9 mouse cellular contexts compared by ENCODE assay signal in genomic region chr11:75652942-75653684, GRCm38 (mm10). TPM values are rescaled to one million over a fixed set of nuclear protein-coding genes. Genes with fewer than 3 reads are reported as not detected.
DNase-seq lines count a peak whose midpoint lies in the region; ATAC-seq and TF ChIP-seq lines count a peak whose summit lies in the region.
"Had no signal": no experiment of that assay in that cellular context is flagged by ENCODE, and none has a peak within 500 bp of the region (broad histone marks: within the 10 kb centered on the region; RNA-seq: fewer than 3 reads in every experiment).

No protein-coding gene starts in this region.

- no peak for ATAC-seq in limb, embryonic 14.5 days (ENCODE audit: low FRiP score, low read depth)
- ATAC-seq in midbrain, postnatal 0 days (ENCODE audit: low FRiP score) = no peak

- 24% methylated on average over 14 of the region's 14 CpGs for WGBS in embryonic facial prominence, embryonic 10.5 days
- WGBS in hindbrain, embryonic 10.5 days = 26% methylated on average over 14 of the region's 14 CpGs
- 29% methylated on average over 14 of the region's 14 CpGs for WGBS in limb, embryonic 14.5 days
- WGBS in midbrain, postnatal 0 days = 36% methylated on average over 14 of the region's 14 CpGs

- peak overlapping the region; percentile 94 for H3K4me3 ChIP-seq in gastrocnemius, adult 2 months
- peak overlapping the region; percentile 73 for H3K4me3 ChIP-seq in embryonic facial prominence, embryonic 10.5 days
- peak overlapping the region; percentile 77 for H3K4me3 ChIP-seq in hindbrain, embryonic 10.5 days
- peak overlapping the region; percentile 48 for H3K4me3 ChIP-seq in limb, embryonic 14.5 days (replicated peaks; ENCODE audit: low read length)
- H3K4me3 ChIP-seq in midbrain, postnatal 0 days (ENCODE audit: low read depth, low read length) = no peak overlapping the region

- TF ChIP-seq POLR2A in limb, embryonic 14.5 days (IDR thresholded peaks at IDR 0.05; ENCODE audit: borderline replicate concordance, extremely low read depth, insufficient read depth, insufficient read length) = no peak

- H3K36me3 ChIP-seq in embryonic facial prominence, embryonic 10.5 days (replicated peaks) = 0 out of 2 replicates have a peak, but pooled peaks cover under 1% of the 10 kb centered on the region
- 0 out of 2 replicates have a peak, but pooled peaks cover 2% of the 10 kb centered on the region for H3K36me3 ChIP-seq in hindbrain, embryonic 10.5 days
- H3K36me3 ChIP-seq in limb, embryonic 14.5 days (ENCODE audit: control insufficient read depth, insufficient read depth, low read length) = 0 out of 2 replicates have a peak, but pooled peaks cover 9% of the 10 kb centered on the region
- H3K36me3 ChIP-seq in midbrain, postnatal 0 days (ENCODE audit: insufficient read depth, low read length) = 0 out of 2 replicates have a peak, but pooled peaks cover 3% of the 10 kb centered on the region

- no peaks in the 10 kb centered on the region for H3K9me3 ChIP-seq in embryonic facial prominence, embryonic 10.5 days
- H3K9me3 ChIP-seq in hindbrain, embryonic 10.5 days = no peaks in the 10 kb centered on the region
- H3K9me3 ChIP-seq in limb, embryonic 14.5 days (ENCODE audit: control insufficient read depth, low read length) = no peaks in the 10 kb centered on the region
- no peaks in the 10 kb centered on the region for H3K9me3 ChIP-seq in midbrain, postnatal 0 days (ENCODE audit: low read length)

- peak overlapping the region; percentile 94 for H3K4me2 ChIP-seq in limb, embryonic 14.5 days (replicated peaks; ENCODE audit: low read depth, low read length, severe bottlenecking)
- peak overlapping the region; percentile 94 for H3K4me2 ChIP-seq in midbrain, postnatal 0 days (ENCODE audit: low read depth, low read length, poor library complexity, severe bottlenecking)

- peak overlapping the region; percentile 98 for H3K27ac ChIP-seq in gastrocnemius, adult 2 months
- H3K27ac ChIP-seq in embryonic facial prominence, embryonic 10.5 days (replicated peaks) = peak overlapping the region; percentile 81; the same call in 1 of the 2 replicates
- H3K27ac ChIP-seq in hindbrain, embryonic 10.5 days = peak overlapping the region; percentile 45
- H3K27ac ChIP-seq in limb, embryonic 14.5 days (replicated peaks; ENCODE audit: low read depth, low read length) = no peak overlapping the region
- no peak overlapping the region for H3K27ac ChIP-seq in midbrain, postnatal 0 days (ENCODE audit: low read depth, low read length)

- peaks cover 73% of the 10 kb centered on the region for H3K4me1 ChIP-seq in embryonic facial prominence, embryonic 10.5 days
- H3K4me1 ChIP-seq in hindbrain, embryonic 10.5 days (replicated peaks) = peaks cover 76% of the 10 kb centered on the region
- H3K4me1 ChIP-seq in limb, embryonic 14.5 days (ENCODE audit: control insufficient read depth, insufficient read depth, low read length) = peaks cover 30% of the 10 kb centered on the region
- peaks cover 19% of the 10 kb centered on the region for H3K4me1 ChIP-seq in midbrain, postnatal 0 days (ENCODE audit: insufficient read depth, low read length)

- peaks cover 54% of the 10 kb centered on the region for H3K27me3 ChIP-seq in embryonic facial prominence, embryonic 10.5 days (replicated peaks; ENCODE audit: low read depth, poor library complexity, severe bottlenecking)
- peaks cover 53% of the 10 kb centered on the region for H3K27me3 ChIP-seq in hindbrain, embryonic 10.5 days (ENCODE audit: insufficient read depth, poor library complexity, severe bottlenecking)
- 0 out of 2 replicates have a peak, but pooled peaks cover 6% of the 10 kb centered on the region for H3K27me3 ChIP-seq in limb, embryonic 14.5 days (ENCODE audit: control insufficient read depth, insufficient read depth, low read length)
- peaks cover 29% of the 10 kb centered on the region for H3K27me3 ChIP-seq in midbrain, postnatal 0 days (ENCODE audit: insufficient read depth, low read length)
- H3K27me3 ChIP-seq: Patski had no signal

- H3K9ac ChIP-seq in limb, embryonic 14.5 days (ENCODE audit: low read depth, low read length, severe bottlenecking) = 0 out of 2 replicates have a peak overlapping the region, but pooled peaks have one; percentile 46
- H3K9ac ChIP-seq in midbrain, postnatal 0 days (replicated peaks; ENCODE audit: low read length, poor library complexity, severe bottlenecking) = no peak overlapping the region

- DNase-seq in gastrocnemius, adult 2 months = no peak
- DNase-seq in gastrocnemius, postnatal 36 days = no peak
- DNase-seq in embryonic facial prominence, embryonic 10.5 days (ENCODE audit: low spot score) = peak; percentile 35
- peak; percentile 31 for DNase-seq in hindbrain, embryonic 10.5 days (ENCODE audit: low spot score)
- no peak for DNase-seq in limb, embryonic 14.5 days (ENCODE audit: low spot score)
- no peak for DNase-seq in midbrain, postnatal 0 days (ENCODE audit: low spot score)
- no peak for DNase-seq in right cerebral cortex, postnatal 4 days
- DNase-seq in cerebellum, adult 8-10 months = no peak

- TF ChIP-seq CTCF in gastrocnemius, adult 2 months (IDR thresholded peaks at IDR 0.05) = peak; percentile 9; the same call in 1 of the 2 replicates
- TF ChIP-seq CTCF in midbrain, postnatal 0 days (IDR thresholded peaks at IDR 0.05) = peak; percentile 23; the same call in 1 of the 2 replicates

- intact Hi-C loops in gastrocnemius, adult 2 months (cut with DNase I) = no loop called here
- intact Hi-C loops in gastrocnemius, postnatal 36 days (cut with DNase I) = no loop called here

RNA-seq across cellular contexts. Expression of gene Myo1c, which starts 2.8 kb away (rescaled TPM):
- 10 to 100 TPM; 34.1 to 43.9 TPM for total RNA-seq in gastrocnemius, adult 2 months (2021)
- total RNA-seq in gastrocnemius, postnatal 36 days (2021) = 10 to 100 TPM; 37.4 to 41.5 TPM
- 19.3 and 22.3 TPM in 2 replicates for polyA plus RNA-seq in embryonic facial prominence, embryonic 10.5 days (2016; fragmentation: Nextera tagmentation; extraction: Ambion mirVana)
- 16.4 and 19.0 TPM in 2 replicates for polyA plus RNA-seq in hindbrain, embryonic 10.5 days (2016; fragmentation: Nextera tagmentation; extraction: Ambion mirVana)
- 53.4 and 54.2 TPM in 2 replicates for polyA plus RNA-seq in limb, embryonic 14.5 days (2012; rRNA removed)
- 44.2 and 44.3 TPM in 2 replicates for polyA plus RNA-seq in limb, embryonic 14.5 days (2014; fragmentation: Nextera tagmentation; extraction: Ambion mirVana)
- total RNA-seq in midbrain, postnatal 0 days (2014; rRNA removed) = 19.3 and 22.8 TPM in 2 replicates
- polyA plus RNA-seq in midbrain, postnatal 0 days (2015; fragmentation: Nextera tagmentation; extraction: Ambion mirVana) = 7.7 and 7.8 TPM in 2 replicates

RNA-seq across cellular contexts. Expression of gene Inpp5k, which starts 22.3 kb away (rescaled TPM):
- total RNA-seq in gastrocnemius, adult 2 months (2021) = 10 to 100 TPM; 25.9 to 27.4 TPM
- total RNA-seq in gastrocnemius, postnatal 36 days (2021) = 10 to 100 TPM; 20.4 to 24.0 TPM
- 16.5 and 19.0 TPM in 2 replicates for polyA plus RNA-seq in embryonic facial prominence, embryonic 10.5 days (2016; fragmentation: Nextera tagmentation; extraction: Ambion mirVana)
- 20.6 and 24.9 TPM in 2 replicates for polyA plus RNA-seq in hindbrain, embryonic 10.5 days (2016; fragmentation: Nextera tagmentation; extraction: Ambion mirVana)
- 32.0 and 35.2 TPM in 2 replicates for polyA plus RNA-seq in limb, embryonic 14.5 days (2012; rRNA removed)
- polyA plus RNA-seq in limb, embryonic 14.5 days (2014; fragmentation: Nextera tagmentation; extraction: Ambion mirVana) = 24.6 and 30.4 TPM in 2 replicates
- total RNA-seq in midbrain, postnatal 0 days (2014; rRNA removed) = 50.0 and 50.2 TPM in 2 replicates
- polyA plus RNA-seq in midbrain, postnatal 0 days (2015; fragmentation: Nextera tagmentation; extraction: Ambion mirVana) = 43.7 and 49.9 TPM in 2 replicates

RNA-seq across cellular contexts. Expression of gene Crk, which starts 25.9 kb away (rescaled TPM):
- total RNA-seq in gastrocnemius, adult 2 months (2021) = 10 to 100 TPM; 53.4 to 64.3 TPM
- total RNA-seq in gastrocnemius, postnatal 36 days (2021) = 10 to 100 TPM; 38.5 to 44.0 TPM
- polyA plus RNA-seq in embryonic facial prominence, embryonic 10.5 days (2016; fragmentation: Nextera tagmentation; extraction: Ambion mirVana) = 112 and 114 TPM in 2 replicates
- 107 and 122 TPM in 2 replicates for polyA plus RNA-seq in hindbrain, embryonic 10.5 days (2016; fragmentation: Nextera tagmentation; extraction: Ambion mirVana)
- 78.2 and 84.3 TPM in 2 replicates for polyA plus RNA-seq in limb, embryonic 14.5 days (2012; rRNA removed)
- 103 and 110 TPM in 2 replicates for polyA plus RNA-seq in limb, embryonic 14.5 days (2014; fragmentation: Nextera tagmentation; extraction: Ambion mirVana)
- 79.5 and 90.1 TPM in 2 replicates for total RNA-seq in midbrain, postnatal 0 days (2014; rRNA removed)
- polyA plus RNA-seq in midbrain, postnatal 0 days (2015; fragmentation: Nextera tagmentation; extraction: Ambion mirVana) = 71.6 and 75.0 TPM in 2 replicates

Comparison
In these comparisons a context has a peak if more than half of its experiments do, and no peak if none do; other contexts are left out.
1. DNase-seq: peak in embryonic facial prominence, embryonic 10.5 days (single experiment) and hindbrain, embryonic 10.5 days (single experiment); none in gastrocnemius, adult 2 months (single experiment), gastrocnemius, postnatal 36 days (0 of 2), limb, embryonic 14.5 days (single experiment), midbrain, postnatal 0 days (single experiment), right cerebral cortex, postnatal 4 days (single experiment) and cerebellum, adult 8-10 months (single experiment).
2. H3K27ac ChIP-seq: peak in gastrocnemius, adult 2 months (single experiment), embryonic facial prominence, embryonic 10.5 days (single experiment) and hindbrain, embryonic 10.5 days (single experiment); none in limb, embryonic 14.5 days (single experiment) and midbrain, postnatal 0 days (single experiment).